ENCODE assay signal across 13 mouse cellular contexts in the genomic region with DNA sequence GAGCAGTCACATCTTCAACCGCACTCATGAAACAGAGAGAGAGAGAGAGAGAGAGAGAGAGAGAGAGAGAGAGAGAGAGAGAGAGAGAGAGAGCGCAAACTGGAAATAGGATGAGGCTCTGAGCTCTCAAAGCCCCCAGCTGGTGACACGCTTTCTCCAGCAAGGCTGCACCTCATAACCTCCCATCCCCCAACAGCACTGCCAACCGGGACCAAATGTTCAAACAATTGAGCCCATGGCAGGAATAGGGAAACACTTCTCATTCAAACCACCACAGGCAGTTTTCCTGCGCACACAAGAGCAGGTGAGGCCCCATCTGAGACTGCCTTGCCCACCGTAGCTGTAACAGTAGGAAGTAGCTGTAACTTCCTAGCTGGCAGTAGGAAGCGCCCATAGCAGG. TPM values are rescaled to one million over a fixed set of nuclear protein-coding genes. Genes with fewer than 3 reads are reported as not detected.
A peak's percentile ranks its signal among the peaks of the same experiment; 100 is the strongest.
DNase-seq lines count a peak whose midpoint lies in the region; ATAC-seq lines count a peak whose summit lies in the region.
"Had no signal": no experiment of that assay in that cellular context is flagged by ENCODE, and none has a peak within 500 bp of the region (broad histone marks: within the 10 kb centered on the region; RNA-seq: fewer than 3 reads in every experiment).

No protein-coding gene starts in this region.

- 33% methylated on average over 7 of the region's 7 CpGs for whole genome bisulfite sequencing in embryonic facial prominence, embryonic 11.5 days
- WGBS in limb, embryonic 10.5 days = 34% methylated on average over 7 of the region's 7 CpGs
- 40% methylated on average over 7 of the region's 7 CpGs for WGBS in stomach, embryonic 15.5 days
- 32% methylated on average over 7 of the region's 7 CpGs for WGBS in forebrain, embryonic 13.5 days

- no peak overlapping the region for H3K9ac ChIP-seq in embryonic facial prominence, embryonic 11.5 days (replicated peaks; ENCODE audit: low read length)
- no peak overlapping the region for H3K9ac ChIP-seq in stomach, embryonic 15.5 days
- no peak overlapping the region for H3K9ac ChIP-seq in forebrain, embryonic 13.5 days

- no peaks in the 10 kb centered on the region for H3K36me3 ChIP-seq in embryonic facial prominence, embryonic 11.5 days (replicated peaks; ENCODE audit: control insufficient read depth, insufficient read depth, low read depth, low read length)
- no peaks in the 10 kb centered on the region for H3K36me3 ChIP-seq in limb, embryonic 10.5 days
- no peaks in the 10 kb centered on the region for H3K36me3 ChIP-seq in stomach, embryonic 15.5 days
- no peaks in the 10 kb centered on the region for H3K36me3 ChIP-seq in forebrain, embryonic 13.5 days (ENCODE audit: poor library complexity, severe bottlenecking)

- H3K4me2 ChIP-seq in embryonic facial prominence, embryonic 11.5 days (ENCODE audit: low read depth, low read length) = no peak overlapping the region
- no peak overlapping the region for H3K4me2 ChIP-seq in stomach, embryonic 15.5 days
- H3K4me2 ChIP-seq in forebrain, embryonic 13.5 days = no peak overlapping the region

- no peak overlapping the region for H3K4me3 ChIP-seq in embryonic facial prominence, embryonic 11.5 days (ENCODE audit: low read depth, low read length)
- no peak overlapping the region; the same call in 1 of the 2 replicates for H3K4me3 ChIP-seq in limb, embryonic 10.5 days
- no peak overlapping the region for H3K4me3 ChIP-seq in stomach, embryonic 15.5 days (replicated peaks)
- H3K4me3 ChIP-seq in forebrain, embryonic 13.5 days = no peak overlapping the region

- no peaks in the 10 kb centered on the region for H3K27me3 ChIP-seq in embryonic facial prominence, embryonic 11.5 days (ENCODE audit: control insufficient read depth, insufficient read depth, low read length)
- H3K27me3 ChIP-seq in limb, embryonic 10.5 days (ENCODE audit: low read depth, poor library complexity, severe bottlenecking) = no peaks in the 10 kb centered on the region
- H3K27me3 ChIP-seq in stomach, embryonic 15.5 days (replicated peaks) = no peaks in the 10 kb centered on the region
- H3K27me3 ChIP-seq in forebrain, embryonic 13.5 days = no peaks in the 10 kb centered on the region; the same call in 1 of the 2 replicates

- H3K27ac ChIP-seq in embryonic facial prominence, embryonic 11.5 days (replicated peaks; ENCODE audit: low read depth, low read length) = no peak overlapping the region
- peak overlapping the region; percentile 54 for H3K27ac ChIP-seq in limb, embryonic 10.5 days
- H3K27ac ChIP-seq in stomach, embryonic 15.5 days = peak overlapping the region; percentile 83
- no peak overlapping the region for H3K27ac ChIP-seq in forebrain, embryonic 13.5 days

- peaks cover 2% of the 10 kb centered on the region; the same call in 1 of the 2 replicates for H3K4me1 ChIP-seq in embryonic facial prominence, embryonic 11.5 days (ENCODE audit: control insufficient read depth, insufficient read depth, low read length)
- H3K4me1 ChIP-seq in limb, embryonic 10.5 days = peaks cover 19% of the 10 kb centered on the region
- peaks cover 16% of the 10 kb centered on the region; the same call in 1 of the 2 replicates for H3K4me1 ChIP-seq in stomach, embryonic 15.5 days
- H3K4me1 ChIP-seq in forebrain, embryonic 13.5 days = 0 out of 2 replicates have a peak, but pooled peaks cover 10% of the 10 kb centered on the region

- ATAC-seq in embryonic facial prominence, embryonic 11.5 days (replicated peaks; ENCODE audit: insufficient number of reproducible peaks, low FRiP score, low TSS enrichment, low read depth) = no peak
- no peak for ATAC-seq in stomach, embryonic 15.5 days (ENCODE audit: insufficient read depth, low FRiP score, low read depth)
- no peak for ATAC-seq in forebrain, embryonic 13.5 days
- ATAC-seq: activated CD4-positive, CD25-positive, alpha-beta regulatory T cell, adult 4 months had no signal

- no peaks in the 10 kb centered on the region for H3K9me3 ChIP-seq in embryonic facial prominence, embryonic 11.5 days (replicated peaks; ENCODE audit: control insufficient read depth, low read length)
- no peaks in the 10 kb centered on the region for H3K9me3 ChIP-seq in limb, embryonic 10.5 days (replicated peaks)
- no peaks in the 10 kb centered on the region for H3K9me3 ChIP-seq in stomach, embryonic 15.5 days
- H3K9me3 ChIP-seq in forebrain, embryonic 13.5 days (replicated peaks) = no peaks in the 10 kb centered on the region

- peak; percentile 54 to 62 for DNase-seq in cerebellum, postnatal 10 days
- no peak for DNase-seq in cerebellum, adult 11 months
- peak; percentile 21 for DNase-seq in embryonic facial prominence, embryonic 11.5 days (ENCODE audit: low spot score)
- DNase-seq in limb, embryonic 10.5 days (ENCODE audit: low spot score) = no peak
- no peak for DNase-seq in adrenal gland, adult 18-20 months (ENCODE audit: low spot score in 2 of 2)
- no peak for DNase-seq in adrenal gland, postnatal 14 days
- DNase-seq: heart, postnatal 10 days had no signal

RNA-seq across cellular contexts. Expression of gene Rnf186, which starts 25.5 kb away (rescaled TPM):
- not detected in 2 replicates for polyA plus RNA-seq in embryonic facial prominence, embryonic 11.5 days (2014; fragmentation: Nextera tagmentation; extraction: Ambion mirVana)
- not detected in 2 replicates for polyA plus RNA-seq in limb, embryonic 10.5 days (2016; fragmentation: Nextera tagmentation; extraction: Ambion mirVana)
- polyA plus RNA-seq in stomach, embryonic 15.5 days (2015; fragmentation: Nextera tagmentation; extraction: Ambion mirVana) = 22.7 and 26.1 TPM in 2 replicates
- 0.57 TPM in 1 of 2 replicates, not detected in the other for polyA plus RNA-seq in forebrain, embryonic 13.5 days (2015; fragmentation: Nextera tagmentation; extraction: Ambion mirVana)
- not detected for total RNA-seq in adrenal gland, adult 18-20 months (2021)
- not detected in 2 replicates for total RNA-seq in adrenal gland, postnatal 14 days (2021)
- total RNA-seq: gastrocnemius, adult 8-10 months; heart, postnatal 10 days; layer of hippocampus, postnatal 25 days had no signal
- polyA plus RNA-seq: activated CD4-positive, CD25-positive, alpha-beta regulatory T cell, adult 4 months; testis, adult 2 months had no signal

RNA-seq across cellular contexts. Expression of gene Otud3, which starts 27.7 kb away (rescaled TPM):
- 3.9 and 4.2 TPM in 2 replicates for polyA plus RNA-seq in embryonic facial prominence, embryonic 11.5 days (2014; fragmentation: Nextera tagmentation; extraction: Ambion mirVana)
- polyA plus RNA-seq in limb, embryonic 10.5 days (2016; fragmentation: Nextera tagmentation; extraction: Ambion mirVana) = 3.8 and 4.5 TPM in 2 replicates
- polyA plus RNA-seq in stomach, embryonic 15.5 days (2015; fragmentation: Nextera tagmentation; extraction: Ambion mirVana) = 6.8 and 8.1 TPM in 2 replicates
- 2.5 and 3.6 TPM in 2 replicates for polyA plus RNA-seq in forebrain, embryonic 13.5 days (2015; fragmentation: Nextera tagmentation; extraction: Ambion mirVana)
- 10 to 100 TPM; 12.3 to 13.1 TPM for total RNA-seq in adrenal gland, adult 18-20 months (2021)
- 11.0 and 12.1 TPM in 2 replicates for total RNA-seq in adrenal gland, postnatal 14 days (2021)

RNA-seq across cellular contexts. Expression of gene Tmco4, which starts 31.3 kb away (rescaled TPM):
- 1.7 and 2.2 TPM in 2 replicates for polyA plus RNA-seq in embryonic facial prominence, embryonic 11.5 days (2014; fragmentation: Nextera tagmentation; extraction: Ambion mirVana)
- polyA plus RNA-seq in limb, embryonic 10.5 days (2016; fragmentation: Nextera tagmentation; extraction: Ambion mirVana) = 1.4 and 1.9 TPM in 2 replicates
- 9.2 and 9.4 TPM in 2 replicates for polyA plus RNA-seq in stomach, embryonic 15.5 days (2015; fragmentation: Nextera tagmentation; extraction: Ambion mirVana)
- 0.48 and 0.93 TPM in 2 replicates for polyA plus RNA-seq in forebrain, embryonic 13.5 days (2015; fragmentation: Nextera tagmentation; extraction: Ambion mirVana)
- total RNA-seq in adrenal gland, adult 18-20 months (2021) = 10 to 100 TPM; 15.1 to 19.0 TPM
- 14.0 and 15.8 TPM in 2 replicates for total RNA-seq in adrenal gland, postnatal 14 days (2021)

Comparison
In these comparisons a context has a peak if more than half of its experiments do, and no peak if none do; other contexts are left out.
1. DNase-seq: peak in cerebellum, postnatal 10 days (2 of 2) and embryonic facial prominence, embryonic 11.5 days (single experiment); none in cerebellum, adult 11 months (single experiment), limb, embryonic 10.5 days (single experiment), adrenal gland, adult 18-20 months (0 of 2) and adrenal gland, postnatal 14 days (single experiment).
2. H3K27ac ChIP-seq: peak in limb, embryonic 10.5 days (single experiment) and stomach, embryonic 15.5 days (single experiment); none in embryonic facial prominence, embryonic 11.5 days (single experiment) and forebrain, embryonic 13.5 days (single experiment).
3. RNA of gene Rnf186, which starts 25.5 kb away (polyA plus RNA-seq): 22.7 to 26.1 TPM in stomach, embryonic 15.5 days; 0.57 TPM in forebrain, embryonic 13.5 days, not detected in embryonic facial prominence, embryonic 11.5 days and not detected in limb, embryonic 10.5 days; every median in the first group is over 10 times any median in the second.